ENCODE assay signal across 9 mouse cellular contexts in the genomic region with DNA sequence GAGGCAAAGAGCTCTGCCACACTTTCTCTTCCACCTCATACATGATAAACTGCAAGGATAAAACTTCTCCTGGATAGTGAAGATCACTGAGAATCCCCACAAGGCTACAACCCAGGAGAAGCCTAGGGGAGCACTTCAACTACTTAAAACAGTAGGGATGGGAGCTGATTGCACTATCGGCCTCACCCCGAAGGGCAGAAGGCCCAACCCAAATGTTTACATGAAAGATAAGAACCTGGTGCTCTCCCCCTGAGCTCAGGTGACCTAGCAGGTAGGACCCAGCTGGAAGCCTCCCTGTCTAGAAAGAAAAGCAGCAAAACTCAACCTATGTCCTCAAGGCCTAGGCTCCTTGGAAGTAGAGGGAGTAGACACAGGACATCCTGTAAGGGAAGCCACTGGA. TPM values are rescaled to one million over a fixed set of nuclear protein-coding genes. Genes with fewer than 3 reads are reported as not detected.
DNase-seq lines count a peak whose midpoint lies in the region; ATAC-seq lines count a peak whose summit lies in the region.
"Had no signal": no experiment of that assay in that cellular context is flagged by ENCODE, and none has a peak within 500 bp of the region (broad histone marks: within the 10 kb centered on the region; RNA-seq: fewer than 3 reads in every experiment).

No protein-coding gene starts in this region.

- no peak for ATAC-seq in heart, embryonic 13.5 days (ENCODE audit: extremely low read depth, insufficient number of reproducible peaks, low FRiP score, low TSS enrichment)
- no peak for ATAC-seq in neural tube, embryonic 12.5 days (ENCODE audit: low FRiP score, low read depth)
- ATAC-seq in liver, embryonic 12.5 days, result peak; percentile 48; the same call in 1 of the 2 replicates

- H3K4me3 ChIP-seq in heart, embryonic 13.5 days, result peak overlapping the region; percentile 80; the same call in 1 of the 2 replicates
- H3K4me3 ChIP-seq in neural tube, embryonic 12.5 days, result no peak overlapping the region
- peak overlapping the region; percentile 83 for H3K4me3 ChIP-seq in liver, embryonic 12.5 days

- H3K9me3 ChIP-seq in heart, embryonic 13.5 days, result no peaks in the 10 kb centered on the region
- H3K9me3 ChIP-seq in neural tube, embryonic 12.5 days, result no peaks in the 10 kb centered on the region
- H3K9me3 ChIP-seq in liver, embryonic 12.5 days (replicated peaks), result no peaks in the 10 kb centered on the region

- H3K36me3 ChIP-seq in heart, embryonic 13.5 days, result peaks cover 41% of the 10 kb centered on the region
- peaks cover 41% of the 10 kb centered on the region for H3K36me3 ChIP-seq in neural tube, embryonic 12.5 days
- peaks cover 44% of the 10 kb centered on the region for H3K36me3 ChIP-seq in liver, embryonic 12.5 days

- H3K9ac ChIP-seq in heart, embryonic 13.5 days, result peak overlapping the region; percentile 5; the same call in 1 of the 2 replicates
- H3K9ac ChIP-seq in neural tube, embryonic 12.5 days, result no peak overlapping the region
- peak overlapping the region; percentile 85 for H3K9ac ChIP-seq in liver, embryonic 12.5 days

- H3K27me3 ChIP-seq in heart, embryonic 13.5 days (replicated peaks), result no peaks in the 10 kb centered on the region; the same call in 1 of the 2 replicates
- no peaks in the 10 kb centered on the region for H3K27me3 ChIP-seq in neural tube, embryonic 12.5 days (replicated peaks)
- peaks cover 7% of the 10 kb centered on the region for H3K27me3 ChIP-seq in liver, embryonic 12.5 days (replicated peaks)

- H3K4me2 ChIP-seq in heart, embryonic 13.5 days, result peak overlapping the region; percentile 75
- H3K4me2 ChIP-seq in neural tube, embryonic 12.5 days (replicated peaks), result peak overlapping the region; percentile 72; the same call in 1 of the 2 replicates
- peak overlapping the region; percentile 82 for H3K4me2 ChIP-seq in liver, embryonic 12.5 days

- WGBS in heart, embryonic 13.5 days, result 45% methylated on average over 2 of the region's 2 CpGs
- WGBS in neural tube, embryonic 12.5 days, result 80% methylated on average over 2 of the region's 2 CpGs
- WGBS in liver, embryonic 12.5 days (ENCODE audit: insufficient replicate concordance), result 32% methylated on average over 2 of the region's 2 CpGs

- DNase-seq in heart, postnatal 4 days, result no peak
- no peak for DNase-seq in neural tube, embryonic 10.5 days (ENCODE audit: extremely low spot score, low spot score)
- peak; percentile 40 for DNase-seq in yolk sac, embryonic 10.5 days (ENCODE audit: low spot score)
- no peak for DNase-seq in gastrocnemius, postnatal 25 days
- DNase-seq in left cerebral cortex, adult 11 months (ENCODE audit: low spot score), result no peak
- DNase-seq: cerebellum, postnatal 10 days had no signal

- peaks cover 29% of the 10 kb centered on the region for H3K4me1 ChIP-seq in heart, embryonic 13.5 days
- H3K4me1 ChIP-seq in neural tube, embryonic 12.5 days, result peaks cover 26% of the 10 kb centered on the region
- peaks cover 36% of the 10 kb centered on the region for H3K4me1 ChIP-seq in liver, embryonic 12.5 days

- no peak overlapping the region for H3K27ac ChIP-seq in heart, embryonic 13.5 days (replicated peaks)
- no peak overlapping the region for H3K27ac ChIP-seq in neural tube, embryonic 12.5 days
- peak overlapping the region; percentile 72; the same call in 1 of the 2 replicates for H3K27ac ChIP-seq in liver, embryonic 12.5 days

RNA-seq across cellular contexts. Expression of a gene that starts 2.0 kb away (rescaled TPM):
- 113 and 125 TPM in 2 replicates for polyA plus RNA-seq in heart, embryonic 13.5 days (2015; fragmentation: Nextera tagmentation; extraction: Ambion mirVana)
- 10 to 100 TPM; 55.8 to 57.1 TPM for total RNA-seq in heart, postnatal 4 days (2021)
- polyA plus RNA-seq in neural tube, embryonic 12.5 days (2016; fragmentation: Nextera tagmentation; extraction: Ambion mirVana), result 105 and 119 TPM in 2 replicates
- polyA plus RNA-seq in liver, embryonic 12.5 days (2016; fragmentation: Nextera tagmentation; extraction: Ambion mirVana), result 77.1 and 78.4 TPM in 2 replicates
- 10 to 100 TPM; 22.2 to 35.2 TPM for total RNA-seq in gastrocnemius, postnatal 25 days (2021)

RNA-seq across cellular contexts. Expression of a gene that starts 47.0 kb away (rescaled TPM):
- 8.0 and 8.5 TPM in 2 replicates for polyA plus RNA-seq in heart, embryonic 13.5 days (2015; fragmentation: Nextera tagmentation; extraction: Ambion mirVana)
- 10 to 100 TPM; 28.1 to 28.5 TPM for total RNA-seq in heart, postnatal 4 days (2021)
- polyA plus RNA-seq in neural tube, embryonic 12.5 days (2016; fragmentation: Nextera tagmentation; extraction: Ambion mirVana), result 1.5 and 1.6 TPM in 2 replicates
- polyA plus RNA-seq in liver, embryonic 12.5 days (2016; fragmentation: Nextera tagmentation; extraction: Ambion mirVana), result 0.07 TPM in 1 of 2 replicates, not detected in the other
- 10 to 100 TPM; 19.9 to 29.3 TPM for total RNA-seq in gastrocnemius, postnatal 25 days (2021)
